Mouse (Mus musculus) heart, embryonic 16.5 days (tissue): ENCODE results near the gene Srrm2. TPM values are rescaled to one million over a fixed set of nuclear protein-coding genes. Genes with fewer than 3 reads are reported as not detected.

Source experiments
- ATAC-seq: fragments of 200-750 bp; cut with Nextera tagmentation; replicated peaks from 2 replicates; pipeline ENCODE4 v1.8.0; 2017; ENCODE audit warnings: moderate number of reproducible peaks; ENCODE audit not compliant: insufficient read depth, low FRiP score; ENCODE audit errors: extremely low read depth
- H3K27ac ChIP-seq: fragments of 300-500 bp; sonication (generic); 2 replicates; pipeline ENCODE4 v1.5.1; 2014; ENCODE audit warnings: mild to moderate bottlenecking, low read length, control low read depth, moderate library complexity
- H3K27me3 ChIP-seq: fragments of 300-500 bp; sonication (generic); 2 replicates; pipeline ENCODE4 v1.6.1; 2014; ENCODE audit warnings: low read length, mixed read lengths; ENCODE audit not compliant: control insufficient read depth, insufficient read depth
- H3K36me3 ChIP-seq: fragments of 300-500 bp; sonication (generic); 2 replicates; pipeline ENCODE4 v1.6.1; 2014; ENCODE audit not compliant: control insufficient read depth, insufficient read depth
- H3K4me1 ChIP-seq: fragments of 300-500 bp; sonication (generic); 2 replicates; pipeline ENCODE4 v1.6.1; 2014; ENCODE audit warnings: low read length, mixed read lengths; ENCODE audit not compliant: control insufficient read depth, insufficient read depth
- H3K4me2 ChIP-seq: fragments of 300-500 bp; sonication (generic); 2 replicates; pipeline ENCODE4 v1.6.1; 2014; ENCODE audit warnings: low read depth, mild to moderate bottlenecking, control low read depth, low read length
- H3K4me3 ChIP-seq: fragments of 300-500 bp; sonication (generic); 2 replicates; pipeline ENCODE4 v1.5.1; 2014; ENCODE audit warnings: mild to moderate bottlenecking, control low read depth, low read length
- H3K9ac ChIP-seq: fragments of 300-500 bp; sonication (generic); 2 replicates; pipeline ENCODE4 v1.6.1; 2014; ENCODE audit warnings: low read length, control low read depth
- H3K9me3 ChIP-seq: fragments of 300-500 bp; sonication (generic); replicated peaks from 2 replicates; pipeline ENCODE4 v1.6.1; 2016; ENCODE audit warnings: low read length; ENCODE audit not compliant: control insufficient read depth
- WGBS: fragments of 180-500 bp; shearing (Covaris S2); extraction: QIAGEN DNeasy Blood & Tissue Kit; methylation state at CpG from one replicate; pipeline ENCODE4 v1.1.7; 2014; 5-methylcytosine and 5-hydroxymethylcytosine counted together
- polyA plus RNA-seq: library from polyadenylated mRNA; unstranded; fragments of >200 nt; fragmentation: Nextera tagmentation; extraction: Ambion mirVana; gene quantifications from 2 replicates; pipeline ENCODE4 v1.2.1, GENCODE M21; 2015

Srrm2 gene
- polyA plus RNA-seq, 1 experiment from 2014 or later: 311 TPM

DNA sequence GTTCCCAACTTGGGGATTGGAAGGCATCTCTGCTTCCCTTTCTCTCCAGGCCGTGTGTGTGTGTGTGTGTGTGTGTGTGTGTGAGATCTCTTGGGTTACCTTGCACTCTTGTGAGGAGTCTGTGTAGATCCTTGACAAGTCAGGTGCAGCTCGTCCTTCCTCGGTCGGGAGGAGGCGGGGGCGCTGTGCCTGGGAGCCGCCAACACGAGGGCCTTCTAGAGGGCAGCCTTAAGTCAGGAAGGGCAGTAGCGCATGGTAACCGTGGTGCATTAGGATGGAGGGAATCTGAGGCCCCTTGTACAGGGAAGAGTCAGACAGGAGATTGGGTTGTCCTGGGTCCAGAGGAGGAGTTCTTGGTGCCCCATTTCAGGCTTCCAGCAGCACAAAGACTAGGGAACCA lies 14.1 kb upstream of the Srrm2 start:
- Histone ChIP-seq H3K27ac (no peak overlapping the region), H3K9ac (no peak overlapping the region), H3K4me2 (no peak overlapping the region), H3K4me3 (no peak overlapping the region), H3K27me3 (no peaks in the 10 kb centered on the region), H3K4me1 (no peaks in the 10 kb centered on the region), H3K9me3 (no peaks in the 10 kb centered on the region), H3K36me3 (no peaks in the 10 kb centered on the region)
- WGBS: 79% methylated on average over 10 of the region's 10 CpGs
- no peak for ATAC-seq

DNA sequence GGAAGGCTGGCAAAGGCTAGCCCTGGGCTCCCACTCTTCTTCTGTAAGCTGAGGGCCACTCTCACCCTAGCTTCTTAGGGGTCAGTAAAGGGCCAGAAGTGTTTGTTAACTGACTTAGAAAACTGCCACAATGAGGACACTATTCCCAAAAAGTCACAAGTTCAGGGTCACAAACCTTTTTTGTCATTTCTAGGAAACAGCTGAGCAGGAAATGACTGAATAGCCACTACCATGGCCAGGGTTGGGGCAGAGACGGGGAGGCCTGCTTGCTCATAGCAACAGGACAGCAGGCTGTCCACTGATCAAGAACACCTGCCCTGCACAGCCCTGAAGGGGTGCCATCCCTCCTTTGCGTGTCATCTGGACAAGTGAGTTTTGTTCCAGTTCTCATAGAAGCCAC lies 13.2 kb upstream of the Srrm2 start:
- 75% methylated on average over 2 of the region's 2 CpGs for WGBS
- Histone ChIP-seq H3K4me1 (no peaks in the 10 kb centered on the region), H3K4me3 (no peak overlapping the region), H3K36me3 (no peaks in the 10 kb centered on the region), H3K27ac (no peak overlapping the region), H3K9ac (no peak overlapping the region), H3K9me3 (no peaks in the 10 kb centered on the region), H3K27me3 (no peaks in the 10 kb centered on the region), H3K4me2 (no peak overlapping the region)
- ATAC-seq: no peak

DNA sequence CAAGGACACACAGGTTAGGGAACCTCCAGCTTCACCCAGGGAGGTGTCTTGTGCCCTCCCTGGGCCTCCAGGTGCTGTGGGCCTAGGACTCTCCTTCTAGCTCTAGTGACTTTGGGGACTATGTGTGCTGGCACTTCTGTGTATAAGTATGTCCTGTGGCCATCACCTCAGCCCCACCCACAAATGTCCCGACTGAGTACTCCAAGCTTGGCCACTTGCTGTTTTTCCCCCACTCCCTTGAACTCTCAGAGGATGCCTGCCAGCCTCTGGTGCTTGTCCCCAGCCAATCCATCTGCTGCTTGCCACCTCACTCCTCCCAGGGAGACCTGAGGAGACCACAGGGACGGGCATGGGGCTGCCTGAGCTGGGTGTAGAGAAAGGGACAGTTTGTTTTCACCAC lies 11.9 kb upstream of the Srrm2 start:
- Histone ChIP-seq H3K27me3 (no peaks in the 10 kb centered on the region), H3K9ac (no peak overlapping the region), H3K4me1 (no peaks in the 10 kb centered on the region), H3K36me3 (no peaks in the 10 kb centered on the region), H3K9me3 (no peaks in the 10 kb centered on the region), H3K27ac (no peak overlapping the region), H3K4me3 (no peak overlapping the region), H3K4me2 (no peak overlapping the region)
- WGBS: 54% methylated on average over 2 of the region's 2 CpGs
- no peak for ATAC-seq

DNA sequence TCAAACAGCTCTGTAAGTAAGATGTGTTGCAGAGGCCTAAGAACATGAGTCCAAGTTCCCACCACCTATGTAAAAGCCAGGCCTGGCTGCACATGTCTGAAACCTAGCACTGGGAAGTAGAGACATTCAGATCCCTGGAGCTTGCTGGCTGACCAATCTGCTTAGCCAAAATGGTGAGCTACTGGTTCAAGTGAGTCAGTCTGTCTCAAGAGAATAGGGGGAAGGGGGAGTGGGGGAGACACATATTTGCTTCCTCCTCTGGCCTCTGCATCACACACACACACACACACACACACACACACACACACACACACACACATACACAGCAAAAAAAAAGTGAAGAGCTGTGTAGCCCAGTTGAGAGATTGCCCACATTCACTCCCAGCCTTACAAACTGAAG lies 7.0 kb upstream of the Srrm2 start:
- Histone ChIP-seq H3K4me1 (no peaks in the 10 kb centered on the region), H3K9ac (no peak overlapping the region), H3K36me3 (no peaks in the 10 kb centered on the region), H3K9me3 (no peaks in the 10 kb centered on the region), H3K4me3 (no peak overlapping the region), H3K27ac (no peak overlapping the region), H3K4me2 (no peak overlapping the region), H3K27me3 (no peaks in the 10 kb centered on the region)
- no peak for ATAC-seq

DNA sequence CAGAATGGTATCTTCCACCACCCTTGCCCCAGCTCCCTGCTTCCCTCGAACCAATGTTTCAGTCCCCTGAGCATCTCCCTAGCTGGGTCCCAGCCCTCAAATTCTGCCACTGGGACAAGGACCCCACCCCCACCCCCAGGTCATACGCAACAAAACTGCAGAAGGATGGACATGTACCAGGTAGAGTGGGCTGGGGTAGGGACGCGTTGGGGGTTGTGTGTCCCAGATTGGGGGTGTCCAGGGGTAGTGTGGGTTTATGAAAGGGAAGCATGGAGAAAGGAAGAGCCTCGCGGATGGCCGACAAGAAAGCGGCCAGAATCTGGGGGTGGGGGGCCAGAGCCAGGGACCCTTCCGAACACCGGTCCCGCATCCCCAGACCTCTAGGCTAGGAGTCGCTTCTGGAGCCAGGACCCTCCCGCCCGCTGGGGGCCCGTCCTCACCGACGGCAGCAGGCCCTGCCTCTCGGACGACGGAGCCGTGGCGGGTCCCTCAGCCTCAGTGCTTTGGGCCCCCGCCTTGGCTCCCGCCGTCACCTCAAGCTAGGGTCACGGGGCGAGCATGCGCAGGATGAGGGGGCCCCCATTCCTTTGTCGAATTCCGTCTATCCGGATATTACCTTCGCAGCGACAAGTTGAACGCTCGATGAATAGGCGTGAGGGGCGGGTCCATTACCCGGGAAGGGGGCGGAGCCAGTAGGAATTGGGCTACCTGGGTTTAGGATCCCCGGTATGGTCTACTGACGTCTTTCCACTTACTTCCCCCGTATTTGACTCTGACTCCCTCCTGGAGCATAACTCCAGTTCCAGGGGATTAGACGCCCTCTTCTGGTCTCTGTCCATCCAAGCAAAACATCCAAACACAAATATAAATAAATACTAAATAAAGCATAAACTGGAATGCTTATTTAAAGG lies 4.5 kb upstream of the Srrm2 start, which contains the start of gene Flywch2:
TSS of gene Flywch2 (minus strand) at position 521 of the 911 bp plus-strand sequence.
- peak; percentile 66 for ATAC-seq
- H3K9me3 ChIP-seq: no peaks in the 10 kb centered on the region
- peak within 1 kb of the TSS; percentile 58 for H3K4me3 ChIP-seq
- WGBS: 3% methylated on average over 43 of the region's 43 CpGs
- H3K4me2 ChIP-seq: peak within 1 kb of the TSS; percentile 92
- H3K4me1 ChIP-seq: peaks cover 11% of the 10 kb centered on the region
- H3K36me3 ChIP-seq: no peaks in the 10 kb centered on the region
- peak within 1 kb of the TSS; percentile 73 for H3K9ac ChIP-seq
- no peak within 1 kb of the TSS for H3K27ac ChIP-seq
- no peaks in the 10 kb centered on the region for H3K27me3 ChIP-seq

DNA sequence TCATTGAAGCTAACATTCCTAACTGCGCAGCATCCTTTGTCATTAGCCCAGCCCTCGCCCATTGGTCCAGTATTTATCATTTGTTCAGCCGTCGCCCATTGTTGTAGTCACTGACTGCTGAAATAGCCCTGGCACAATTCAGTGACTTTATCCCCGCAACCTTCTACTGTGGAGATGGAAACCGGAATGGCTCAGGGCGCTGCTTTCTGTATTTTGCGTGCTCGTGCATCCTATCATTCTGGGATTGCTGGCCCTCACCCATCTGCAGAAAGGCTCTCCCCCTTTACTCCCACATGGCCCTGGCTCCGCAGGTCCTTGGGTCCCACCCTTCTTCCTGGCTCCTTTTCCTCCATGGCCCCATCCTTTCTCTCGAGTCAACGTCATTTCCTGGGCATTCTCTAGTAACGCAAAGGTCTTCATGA lies 3.8 kb upstream of the Srrm2 start:
- Histone ChIP-seq H3K27me3 (no peaks in the 10 kb centered on the region), H3K4me2 (peak overlapping the region; percentile 92), H3K36me3 (no peaks in the 10 kb centered on the region), H3K27ac (no peak overlapping the region), H3K4me3 (peak overlapping the region; percentile 58), H3K4me1 (peaks cover 15% of the 10 kb centered on the region), H3K9ac (peak overlapping the region; percentile 73; the same call in 1 of the 2 replicates), H3K9me3 (no peaks in the 10 kb centered on the region)
- ATAC-seq: no peak
- 25% methylated on average over 13 of the region's 13 CpGs for WGBS

DNA sequence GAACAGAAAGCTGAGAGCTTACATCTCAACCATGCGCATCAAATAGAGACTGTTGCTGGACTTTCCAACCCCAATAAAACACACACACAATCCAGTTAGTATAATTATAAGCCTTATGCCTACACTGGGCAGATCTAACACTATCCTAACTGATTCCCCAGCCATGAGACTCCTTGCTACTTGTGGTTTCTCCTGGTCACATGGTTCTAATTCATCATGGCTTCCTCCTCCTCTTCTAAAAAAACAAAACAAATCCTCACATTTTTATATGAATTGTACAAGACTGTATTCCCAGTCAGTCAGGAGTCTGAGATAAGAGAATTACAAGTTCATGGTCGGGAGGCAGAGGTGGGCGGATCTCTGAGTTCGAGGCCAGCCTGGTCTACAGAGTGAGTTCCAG lies 1.4 kb upstream of the Srrm2 start:
- H3K27me3 ChIP-seq: no peaks in the 10 kb centered on the region
- no peak overlapping the region for H3K4me3 ChIP-seq
- WGBS: 84% methylated on average over 4 of the region's 4 CpGs
- ATAC-seq: no peak
- H3K9ac ChIP-seq: no peak overlapping the region
- H3K9me3 ChIP-seq: no peaks in the 10 kb centered on the region
- H3K4me2 ChIP-seq: no peak overlapping the region
- H3K36me3 ChIP-seq: no peaks in the 10 kb centered on the region
- no peak overlapping the region for H3K27ac ChIP-seq
- peaks cover 15% of the 10 kb centered on the region for H3K4me1 ChIP-seq

DNA sequence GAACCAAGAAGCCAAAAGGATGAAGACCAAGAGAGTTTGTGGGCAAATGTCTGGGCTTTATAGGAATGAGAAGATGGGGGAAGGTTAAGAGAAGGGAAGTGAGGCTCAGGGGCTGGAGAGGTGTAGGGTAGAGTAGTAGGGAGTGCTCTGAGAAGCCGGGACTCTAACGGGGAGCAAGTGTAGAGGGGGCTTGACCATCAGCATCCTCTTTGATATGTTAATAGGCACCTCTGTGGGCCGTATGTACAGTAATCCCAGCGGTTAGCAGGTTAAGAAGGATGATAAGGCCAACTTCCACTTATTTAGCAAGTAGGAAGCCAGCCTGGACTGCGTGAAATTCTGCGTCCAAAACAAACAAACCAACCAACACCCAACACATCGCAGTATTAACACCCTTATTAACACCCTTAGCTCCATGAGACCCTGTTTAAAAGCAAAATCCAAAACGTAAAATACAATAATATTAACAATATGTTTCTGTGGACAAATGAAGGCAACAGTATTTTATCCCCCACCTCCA lies 523 bp upstream of the Srrm2 start:
- no peak for ATAC-seq
- Histone ChIP-seq H3K27ac (peak overlapping the region; percentile 89), H3K27me3 (no peaks in the 10 kb centered on the region), H3K4me1 (peaks cover 15% of the 10 kb centered on the region), H3K4me2 (peak overlapping the region; percentile 90), H3K9ac (peak overlapping the region; percentile 92), H3K36me3 (no peaks in the 10 kb centered on the region), H3K9me3 (no peaks in the 10 kb centered on the region), H3K4me3 (peak overlapping the region; percentile 65)
- WGBS: 20% methylated on average over 8 of the region's 8 CpGs

DNA sequence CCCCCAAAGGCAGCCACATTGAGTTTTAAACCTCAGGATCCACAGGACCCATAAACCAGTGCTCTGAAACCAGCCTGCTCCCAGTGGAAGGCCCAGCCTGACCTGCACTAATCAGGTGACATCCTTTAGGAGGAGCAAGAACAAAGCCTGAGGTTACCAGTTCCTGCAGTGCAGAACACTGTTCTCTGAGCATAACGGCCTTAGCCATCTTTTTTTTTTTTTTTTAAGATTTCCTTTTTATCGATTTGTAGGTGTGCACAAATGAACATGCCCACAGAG lies 686 bp downstream of the Srrm2 start:
- Histone ChIP-seq H3K27ac (peak overlapping the region; percentile 89), H3K4me3 (peak overlapping the region; percentile 65), H3K4me2 (peak overlapping the region; percentile 90), H3K4me1 (peaks cover 15% of the 10 kb centered on the region), H3K36me3 (no peaks in the 10 kb centered on the region), H3K27me3 (no peaks in the 10 kb centered on the region), H3K9ac (peak overlapping the region; percentile 92), H3K9me3 (no peaks in the 10 kb centered on the region)
- WGBS: 45% methylated on average over 2 of the region's 2 CpGs
- ATAC-seq: no peak; the same call in 1 of the 2 replicates
